Mouse (Mus musculus) megakaryocyte progenitor cell, adult 5-6 weeks (primary cell): ENCODE results near the gene Tmem191c. TPM values are rescaled to one million over a fixed set of nuclear protein-coding genes. Genes with fewer than 3 reads are reported as not detected.

ENCODE experiments used
- ATAC-seq: replicated peaks from 2 replicates; pipeline ENCODE4 v1.8.0; 2016; ENCODE audit warnings: mild to moderate bottlenecking, moderate TSS enrichment, inconsistent platforms; ENCODE audit not compliant: poor library complexity
- total RNA-seq, 2 experiments: library from RNA; stranded (forward) in 1 of 2; stranded (reverse) in 1 of 2; fragments of 157-497, 149-512 nt in 1 of 2; fragments of 200-1000 nt in 1 of 2; gene quantifications; 2 replicates each; pipeline versions ENCODE4 v1.2.3 to v1.2.4; 2015 to 2017

Tmem191c gene
- total RNA-seq, 2 experiments from 2014 or later: 5.2 to 5.5 TPM

GRCm38 (mm10) chr16:17326064-17326463 is 50.2 kb downstream of the Tmem191c start:
- no peak for ATAC-seq

GRCm38 (mm10) chr16:17329848-17330570 is 54.1 kb downstream of the Tmem191c start:
- ATAC-seq: no peak

- no peak for ATAC-seq
Observed at GRCm38 (mm10) chr16:17331116-17331515, 55.2 kb downstream of the Tmem191c start, which contains the start of gene Serpind1. Serpind1 (plus strand) TSS chr16:17331371.

GRCm38 (mm10) chr16:17331855-17332254 is 56.0 kb downstream of the Tmem191c start:
- no peak for ATAC-seq

Other genes with a start within 250 kb of the Tmem191c start
- 0.49 and 3.5 TPM in 2 replicates for gene Ypel1, start 206.4 kb upstream of the Tmem191c start, total RNA-seq (2015)
- gene Ypel1, start 206.4 kb upstream of the Tmem191c start, total RNA-seq (2017): 0.54 and 2.4 TPM in 2 replicates
- gene Ppil2, start 164.8 kb upstream of the Tmem191c start, total RNA-seq (2015): 63.6 and 73.0 TPM in 2 replicates
- 86.8 and 99.8 TPM in 2 replicates for gene Ppil2, start 164.8 kb upstream of the Tmem191c start, total RNA-seq (2017)
- gene 2610318N02Rik, start 150.9 kb upstream of the Tmem191c start, total RNA-seq (2015): 37.9 and 38.9 TPM in 2 replicates
- gene 2610318N02Rik, start 150.9 kb upstream of the Tmem191c start, total RNA-seq (2017): 22.4 and 25.9 TPM in 2 replicates
- gene Sdf2l1, start 143.7 kb upstream of the Tmem191c start, total RNA-seq (2015): 197 and 208 TPM in 2 replicates
- 162 and 222 TPM in 2 replicates for gene Sdf2l1, start 143.7 kb upstream of the Tmem191c start, total RNA-seq (2017)
- gene Ydjc, start 131.5 kb upstream of the Tmem191c start, total RNA-seq (2015): 25.7 TPM in 2 replicates
- gene Ydjc, start 131.5 kb upstream of the Tmem191c start, total RNA-seq (2017): 23.5 and 24.4 TPM in 2 replicates
- gene Ccdc116, start 128.8 kb upstream of the Tmem191c start, total RNA-seq (2015): 2.2 and 4.8 TPM in 2 replicates
- 2.0 and 8.1 TPM in 2 replicates for gene Ccdc116, start 128.8 kb upstream of the Tmem191c start, total RNA-seq (2017)
- gene Ube2l3, start 73.4 kb upstream of the Tmem191c start, total RNA-seq (2015): 312 and 333 TPM in 2 replicates
- 87.5 and 107 TPM in 2 replicates for gene Ube2l3, start 73.4 kb upstream of the Tmem191c start, total RNA-seq (2017)
- 0.69 and 0.95 TPM in 2 replicates for gene Rimbp3, start 67.5 kb upstream of the Tmem191c start, total RNA-seq (2015)
- gene Rimbp3, start 67.5 kb upstream of the Tmem191c start, total RNA-seq (2017): 0.58 and 1.3 TPM in 2 replicates
- 1.8 and 1.9 TPM in 2 replicates for gene Hic2, start 42.5 kb upstream of the Tmem191c start, total RNA-seq (2015)
- gene Hic2, start 42.5 kb upstream of the Tmem191c start, total RNA-seq (2017): 2.1 and 2.3 TPM in 2 replicates
- gene Serpind1, start 55.3 kb downstream of the Tmem191c start, total RNA-seq (2015): not detected in 2 replicates
- gene Serpind1, start 55.3 kb downstream of the Tmem191c start, total RNA-seq (2017): not detected in 2 replicates
- 16.5 and 18.5 TPM in 2 replicates for gene Snap29, start 129.9 kb downstream of the Tmem191c start, total RNA-seq (2015)
- 17.9 and 18.0 TPM in 2 replicates for gene Snap29, start 129.9 kb downstream of the Tmem191c start, total RNA-seq (2017)
- 55.4 and 58.1 TPM in 2 replicates for gene Pi4ka, start 130.2 kb downstream of the Tmem191c start, total RNA-seq (2015)
- gene Pi4ka, start 130.2 kb downstream of the Tmem191c start, total RNA-seq (2017): 28.1 and 39.4 TPM in 2 replicates
- gene Crkl, start 175.9 kb downstream of the Tmem191c start, total RNA-seq (2015): 24.6 and 25.9 TPM in 2 replicates
- gene Crkl, start 175.9 kb downstream of the Tmem191c start, total RNA-seq (2017): 17.8 and 18.5 TPM in 2 replicates
- not detected in 2 replicates for gene Aifm3, start 213.5 kb downstream of the Tmem191c start, total RNA-seq (2015)
- gene Aifm3, start 213.5 kb downstream of the Tmem191c start, total RNA-seq (2017): not detected in 2 replicates
- gene Lztr1, start 232.6 kb downstream of the Tmem191c start, total RNA-seq (2015): 25.1 and 25.7 TPM in 2 replicates
- 29.5 and 40.4 TPM in 2 replicates for gene Lztr1, start 232.6 kb downstream of the Tmem191c start, total RNA-seq (2017)